In the genomic region with DNA sequence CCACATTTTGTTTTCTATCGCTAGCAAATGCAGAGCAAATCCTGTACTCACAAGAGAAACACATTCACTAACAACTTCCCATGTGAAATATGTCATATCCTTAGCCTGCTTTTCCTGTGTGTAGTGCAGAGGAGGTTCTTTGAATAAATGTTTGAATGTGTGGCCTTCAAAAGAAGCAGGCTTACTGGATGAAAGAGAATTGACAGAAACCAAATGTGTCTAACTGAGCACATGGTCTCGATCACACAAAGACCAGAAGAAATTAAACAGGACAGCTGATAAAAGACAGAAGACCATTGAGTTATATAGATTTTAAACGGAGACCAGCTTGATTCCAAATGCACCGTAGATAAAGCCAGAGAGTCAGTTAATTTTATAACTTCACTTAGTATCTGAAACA, we compare ENCODE assay signal across 29 mouse cellular contexts.
DNase-seq lines count a peak whose midpoint lies in the region; ATAC-seq lines count a peak whose summit lies in the region.
"Had no signal": no experiment of that assay in that cellular context is flagged by ENCODE, and none has a peak within 500 bp of the region (broad histone marks: within the 10 kb centered on the region; RNA-seq: fewer than 3 reads in every experiment).

No protein-coding gene starts in this region.

- 66% methylated on average over 4 of the region's 4 CpGs for WGBS in kidney, embryonic 15.5 days
- WGBS in intestine, embryonic 16.5 days: 27% methylated on average over 4 of the region's 4 CpGs

- H3K4me3 ChIP-seq in kidney, embryonic 15.5 days (replicated peaks): no peak overlapping the region
- H3K4me3 ChIP-seq in intestine, embryonic 16.5 days (ENCODE audit: low read length): no peak overlapping the region
- H3K4me3 ChIP-seq: embryonic facial prominence, embryonic 12.5 days; forebrain, embryonic 10.5 days; forebrain, embryonic 15.5 days; heart, embryonic 13.5 days; hindbrain, embryonic 15.5 days; liver, embryonic 12.5 days; midbrain, embryonic 13.5 days had no signal

- H3K4me1 ChIP-seq in kidney, embryonic 15.5 days: 0 out of 2 replicates have a peak, but pooled peaks cover 3% of the 10 kb centered on the region
- H3K4me1 ChIP-seq in intestine, embryonic 16.5 days (ENCODE audit: control insufficient read depth, insufficient read depth, low read length): peaks cover 6% of the 10 kb centered on the region
- H3K4me1 ChIP-seq: forebrain, embryonic 10.5 days; hindbrain, embryonic 15.5 days; liver, embryonic 12.5 days had no signal

- H3K9me3 ChIP-seq in kidney, embryonic 15.5 days (replicated peaks): no peaks in the 10 kb centered on the region
- no peaks in the 10 kb centered on the region for H3K9me3 ChIP-seq in intestine, embryonic 16.5 days (ENCODE audit: control insufficient read depth, low read length)
- H3K9me3 ChIP-seq: embryonic facial prominence, embryonic 12.5 days; forebrain, embryonic 10.5 days; forebrain, embryonic 15.5 days; heart, embryonic 13.5 days; hindbrain, embryonic 15.5 days; liver, embryonic 12.5 days; midbrain, embryonic 13.5 days had no signal

- DNase-seq in embryo, embryonic 10.5 days (ENCODE audit: low spot score): peak; percentile 33
- no peak for DNase-seq in embryo, embryonic 10 days (ENCODE audit: low spot score)
- DNase-seq in kidney, postnatal 14 days: no peak
- DNase-seq in MN1 (ENCODE audit: low spot score): peak; percentile 87
- no peak for DNase-seq in frontal cortex, postnatal 36 days (ENCODE audit: low spot score in 2 of 2)
- DNase-seq in adrenal gland, adult 18-20 months (ENCODE audit: low spot score in 2 of 2): no peak
- DNase-seq: cerebellum, adult 11 months; cerebellum, adult 9-10 months; cerebellum, postnatal 36 days; gastrocnemius, postnatal 10 days; heart, postnatal 10 days; kidney, adult 2 months; layer of hippocampus, postnatal 36 days; left cerebral cortex, postnatal 4 days; liver, postnatal 0 days; thymus, adult 18-20 months; thymus, postnatal 36 days had no signal

- 0 out of 2 replicates have a peak, but pooled peaks have one; percentile 40 for ATAC-seq in kidney, embryonic 15.5 days (replicated peaks; ENCODE audit: low FRiP score)
- ATAC-seq in intestine, embryonic 16.5 days: peak; percentile 33
- ATAC-seq: forebrain, embryonic 15.5 days; liver, embryonic 12.5 days; midbrain, embryonic 13.5 days; Patski had no signal

- H3K9ac ChIP-seq in kidney, embryonic 15.5 days: no peak overlapping the region
- H3K9ac ChIP-seq in intestine, embryonic 16.5 days (ENCODE audit: low read depth, low read length): no peak overlapping the region
- H3K9ac ChIP-seq: embryonic facial prominence, embryonic 12.5 days; forebrain, embryonic 15.5 days; heart, embryonic 13.5 days; hindbrain, embryonic 15.5 days; liver, embryonic 12.5 days; liver, postnatal 0 days; midbrain, embryonic 13.5 days had no signal

- H3K27me3 ChIP-seq in kidney, embryonic 15.5 days: no peaks in the 10 kb centered on the region
- no peaks in the 10 kb centered on the region for H3K27me3 ChIP-seq in intestine, embryonic 16.5 days (replicated peaks; ENCODE audit: control insufficient read depth, insufficient read depth, low read length)
- H3K27me3 ChIP-seq: embryonic facial prominence, embryonic 12.5 days; forebrain, embryonic 15.5 days; hindbrain, embryonic 15.5 days; liver, embryonic 12.5 days; midbrain, embryonic 13.5 days; Patski had no signal

- H3K36me3 ChIP-seq in kidney, embryonic 15.5 days: no peaks in the 10 kb centered on the region
- H3K36me3 ChIP-seq in intestine, embryonic 16.5 days (ENCODE audit: control insufficient read depth, insufficient read depth, low read length): no peaks in the 10 kb centered on the region
- H3K36me3 ChIP-seq: embryonic facial prominence, embryonic 12.5 days; forebrain, embryonic 10.5 days; forebrain, embryonic 15.5 days; G1E; heart, embryonic 13.5 days; hindbrain, embryonic 15.5 days; liver, embryonic 12.5 days; midbrain, embryonic 13.5 days had no signal

- no peak overlapping the region for H3K4me2 ChIP-seq in kidney, embryonic 15.5 days
- no peak overlapping the region for H3K4me2 ChIP-seq in intestine, embryonic 16.5 days (ENCODE audit: low read depth, low read length)
- H3K4me2 ChIP-seq: embryonic facial prominence, embryonic 12.5 days; forebrain, embryonic 15.5 days; heart, embryonic 13.5 days; hindbrain, embryonic 15.5 days; liver, embryonic 12.5 days; midbrain, embryonic 13.5 days had no signal

- H3K27ac ChIP-seq in kidney, embryonic 15.5 days: peak overlapping the region; percentile 54
- no peak overlapping the region for H3K27ac ChIP-seq in intestine, embryonic 16.5 days (ENCODE audit: low read length)
- H3K27ac ChIP-seq: forebrain, embryonic 10.5 days; forebrain, embryonic 15.5 days; heart, embryonic 13.5 days; hindbrain, embryonic 15.5 days; liver, embryonic 12.5 days; macrophage; midbrain, embryonic 13.5 days had no signal

Comparison
In these comparisons a context has a peak if more than half of its experiments do, and no peak if none do; other contexts are left out.
1. DNase-seq: peak in embryo, embryonic 10.5 days (single experiment) and MN1 (single experiment); none in embryo, embryonic 10 days (single experiment), kidney, postnatal 14 days (single experiment), frontal cortex, postnatal 36 days (0 of 2) and adrenal gland, adult 18-20 months (0 of 2).